Mouse (Mus musculus) stomach, embryonic 14.5 days (tissue): ENCODE data around the gene Nol7. TPM values are rescaled to one million over a fixed set of nuclear protein-coding genes. Genes with fewer than 3 reads are reported as not detected.

Experiments used
- ATAC-seq: fragments of 200-750 bp; cut with Nextera tagmentation; 2 replicates; pipeline ENCODE4 v1.8.0; 2017; ENCODE audit warnings: low read depth, moderate TSS enrichment; ENCODE audit not compliant: insufficient number of reproducible peaks, insufficient read depth, low FRiP score
- H3K27ac ChIP-seq: fragments of 300-500 bp; sonication (generic); 2 replicates; pipeline ENCODE4 v1.5.1; 2014; ENCODE audit warnings: mild to moderate bottlenecking, low read length, moderate library complexity, mixed read lengths
- H3K27me3 ChIP-seq: fragments of 300-500 bp; sonication (generic); 2 replicates; pipeline ENCODE4 v1.6.1; 2014; ENCODE audit warnings: low read length, control low read depth, mixed read lengths; ENCODE audit not compliant: control insufficient read depth, insufficient read depth
- H3K36me3 ChIP-seq: fragments of 300-500 bp; sonication (generic); 2 replicates; pipeline ENCODE4 v1.6.1; 2014; ENCODE audit warnings: mild to moderate bottlenecking, control low read depth, low read length, moderate library complexity, mixed read lengths; ENCODE audit not compliant: control insufficient read depth, insufficient read depth
- H3K4me1 ChIP-seq: fragments of 300-500 bp; sonication (generic); 2 replicates; pipeline ENCODE4 v1.6.1; 2014; ENCODE audit warnings: low read length, control low read depth, mixed read lengths; ENCODE audit not compliant: control insufficient read depth, insufficient read depth
- H3K4me2 ChIP-seq: fragments of 300-500 bp; sonication (generic); replicated peaks from 2 replicates; pipeline ENCODE4 v1.6.1; 2014; ENCODE audit warnings: low read depth, low read length, control low read depth
- H3K4me3 ChIP-seq: fragments of 300-500 bp; sonication (generic); 2 replicates; pipeline ENCODE4 v1.5.1; 2014; ENCODE audit warnings: low read depth, low read length, control low read depth
- H3K9ac ChIP-seq: fragments of 300-500 bp; sonication (generic); replicated peaks from 2 replicates; pipeline ENCODE4 v1.6.1; 2014; ENCODE audit warnings: low read depth, mild to moderate bottlenecking, control low read depth, low read length, moderate library complexity, mixed read lengths
- H3K9me3 ChIP-seq: fragments of 300-500 bp; sonication (generic); 2 replicates; pipeline ENCODE4 v1.6.1; 2016; ENCODE audit warnings: low read depth, low read length, control low read depth; ENCODE audit not compliant: control insufficient read depth
- WGBS: fragments of 180-500 bp; shearing (Covaris S2); extraction: QIAGEN DNeasy Blood & Tissue Kit; methylation state at CpG from one replicate; pipeline ENCODE4 v1.1.7; 2014; 5-methylcytosine and 5-hydroxymethylcytosine counted together
- polyA plus RNA-seq: library from polyadenylated mRNA; unstranded; fragments of >200 nt; fragmentation: Nextera tagmentation; extraction: Ambion mirVana; gene quantifications from 2 replicates; pipeline ENCODE4 v1.2.1, GENCODE M21; 2014

Nol7 gene
- polyA plus RNA-seq, result 140 and 147 TPM in 2 replicates

- Histone ChIP-seq H3K9ac (peak within 1 kb of the TSS; percentile 77), H3K4me2 (peak within 1 kb of the TSS; percentile 46), H3K36me3 (peaks cover 24% of the 10 kb centered on the region), H3K27me3 (no peaks in the 10 kb centered on the region), H3K4me3 (peak within 1 kb of the TSS; percentile 79), H3K27ac (peak within 1 kb of the TSS; percentile 94), H3K4me1 (peaks cover 3% of the 10 kb centered on the region; the same call in 1 of the 2 replicates), H3K9me3 (no peaks in the 10 kb centered on the region)
- 1% methylated on average over 72 of the region's 72 CpGs for WGBS
- peak; percentile 89 for ATAC-seq
These were observed at the start of gene Nol7 for GRCm38 (mm10) chr13:43398297-43399080. Gene Nol7 (plus strand): TSS chr13:43398390.

DNA sequence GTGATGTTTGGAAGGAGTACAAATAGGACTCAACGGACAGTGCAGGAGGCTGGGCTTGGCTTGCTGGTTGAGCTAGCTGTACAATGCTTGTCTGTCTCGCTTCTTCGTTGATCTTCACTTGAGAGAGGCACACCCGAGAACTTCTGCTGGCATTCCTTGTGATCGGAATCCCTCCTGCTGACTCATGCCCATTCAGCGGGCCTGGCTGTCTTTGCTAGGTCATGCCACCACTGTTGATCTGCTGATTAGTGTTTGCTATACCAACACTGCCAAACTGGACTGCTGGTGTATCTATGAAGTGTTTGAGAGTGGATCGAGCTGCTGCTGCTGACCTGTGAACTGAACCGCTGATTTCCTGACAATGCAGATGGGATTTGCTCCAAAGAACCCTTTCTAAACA, 48.8 kb upstream of the Nol7 start:
- no peaks in the 10 kb centered on the region for H3K27me3 ChIP-seq
- WGBS, result 78% methylated on average over 8 of the region's 8 CpGs
- no peak overlapping the region for H3K4me2 ChIP-seq
- no peaks in the 10 kb centered on the region for H3K4me1 ChIP-seq
- H3K4me3 ChIP-seq, result no peak overlapping the region
- no peak overlapping the region for H3K27ac ChIP-seq
- no peak overlapping the region for H3K9ac ChIP-seq
- no peaks in the 10 kb centered on the region for H3K36me3 ChIP-seq
- H3K9me3 ChIP-seq, result no peaks in the 10 kb centered on the region
- no peak for ATAC-seq

DNA sequence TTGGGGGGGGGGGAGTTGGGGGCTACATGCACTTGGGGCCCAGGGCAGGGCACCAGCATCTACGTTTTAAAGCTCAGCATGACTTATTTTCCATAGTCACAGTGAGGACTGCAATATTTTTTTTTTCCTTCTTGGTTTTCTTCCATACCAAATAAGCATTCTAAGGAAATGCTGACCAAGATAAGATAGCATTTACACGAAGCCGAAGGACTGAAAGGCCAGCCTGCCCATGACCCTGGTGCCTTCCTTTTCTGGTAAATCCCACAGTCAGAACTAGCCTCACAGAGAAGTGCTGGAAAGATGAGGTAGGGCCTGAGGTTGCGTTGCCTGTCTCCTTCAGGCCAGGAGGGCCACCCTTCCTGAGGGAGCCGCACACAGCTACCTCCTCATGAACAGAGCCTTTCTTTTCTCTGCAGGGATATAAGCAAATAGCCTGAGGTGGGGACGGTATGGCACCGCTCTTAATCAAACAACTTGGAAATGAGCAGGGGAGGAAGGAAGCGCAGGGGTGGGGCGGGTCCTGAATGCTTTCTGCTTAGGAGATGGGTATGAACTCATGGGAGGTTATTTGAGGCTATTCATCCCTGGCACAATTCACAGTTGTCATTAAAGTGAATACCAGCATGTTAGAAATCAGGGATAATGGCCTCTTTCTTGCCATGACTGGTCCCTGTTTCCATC, 47.6 kb upstream of the Nol7 start:
- 69% methylated on average over 9 of the region's 9 CpGs for WGBS
- H3K4me1 ChIP-seq, result no peaks in the 10 kb centered on the region
- H3K4me3 ChIP-seq, result no peak overlapping the region
- no peak overlapping the region for H3K9ac ChIP-seq
- H3K9me3 ChIP-seq, result no peaks in the 10 kb centered on the region
- no peaks in the 10 kb centered on the region for H3K27me3 ChIP-seq
- no peak for ATAC-seq
- no peaks in the 10 kb centered on the region for H3K36me3 ChIP-seq
- H3K27ac ChIP-seq, result no peak overlapping the region
- H3K4me2 ChIP-seq, result no peak overlapping the region

DNA sequence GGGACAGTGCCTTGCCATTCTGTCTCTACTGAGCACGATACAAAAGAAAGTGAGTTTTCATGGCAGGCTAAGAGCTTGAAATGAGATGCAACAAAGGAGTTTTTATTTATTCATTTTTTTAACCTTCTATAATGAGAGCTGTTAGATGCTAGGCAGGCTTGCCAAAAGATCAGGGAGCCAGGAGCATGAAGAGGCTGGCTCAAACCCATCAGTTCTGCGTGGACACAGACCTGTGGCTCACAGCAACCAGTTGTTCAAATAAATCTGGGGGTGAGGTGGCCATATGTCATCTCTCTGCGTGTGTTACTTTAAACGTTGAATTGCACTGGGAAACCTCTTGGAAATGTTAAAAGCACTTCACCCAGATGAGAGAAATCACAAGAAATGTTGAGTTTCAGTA, 44.8 kb upstream of the Nol7 start:
- 50% methylated on average over 4 of the region's 4 CpGs for WGBS
- H3K4me1 ChIP-seq, result no peaks in the 10 kb centered on the region
- H3K9ac ChIP-seq, result no peak overlapping the region
- no peak overlapping the region for H3K4me2 ChIP-seq
- no peaks in the 10 kb centered on the region for H3K36me3 ChIP-seq
- no peak overlapping the region for H3K27ac ChIP-seq
- ATAC-seq, result no peak
- H3K27me3 ChIP-seq, result no peaks in the 10 kb centered on the region
- no peak overlapping the region for H3K4me3 ChIP-seq
- no peaks in the 10 kb centered on the region for H3K9me3 ChIP-seq

DNA sequence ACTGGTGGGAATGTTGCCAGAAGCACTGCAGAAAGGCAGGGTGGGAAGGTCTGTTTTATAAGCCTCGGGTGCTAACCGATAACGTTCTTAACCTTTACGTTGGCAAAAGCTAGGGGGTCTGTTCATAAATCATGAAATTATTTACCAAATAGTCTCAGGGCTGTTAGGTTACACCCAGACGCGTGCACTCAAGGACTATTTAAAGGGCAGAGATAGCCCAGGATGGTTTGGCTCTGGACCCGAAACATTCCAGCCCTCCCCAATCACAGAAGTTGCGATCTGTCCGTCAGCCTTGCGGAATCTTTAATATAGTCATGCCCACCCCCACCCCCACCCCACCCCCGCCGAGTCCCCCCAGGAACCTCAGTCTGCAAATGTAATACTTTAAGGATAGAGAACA, 43.8 kb upstream of the Nol7 start:
- Histone ChIP-seq H3K9me3 (no peaks in the 10 kb centered on the region), H3K4me3 (no peak overlapping the region), H3K27me3 (no peaks in the 10 kb centered on the region), H3K4me2 (no peak overlapping the region), H3K36me3 (no peaks in the 10 kb centered on the region), H3K4me1 (no peaks in the 10 kb centered on the region), H3K9ac (no peak overlapping the region), H3K27ac (no peak overlapping the region)
- no peak for ATAC-seq
- WGBS, result 44% methylated on average over 12 of the region's 12 CpGs

DNA sequence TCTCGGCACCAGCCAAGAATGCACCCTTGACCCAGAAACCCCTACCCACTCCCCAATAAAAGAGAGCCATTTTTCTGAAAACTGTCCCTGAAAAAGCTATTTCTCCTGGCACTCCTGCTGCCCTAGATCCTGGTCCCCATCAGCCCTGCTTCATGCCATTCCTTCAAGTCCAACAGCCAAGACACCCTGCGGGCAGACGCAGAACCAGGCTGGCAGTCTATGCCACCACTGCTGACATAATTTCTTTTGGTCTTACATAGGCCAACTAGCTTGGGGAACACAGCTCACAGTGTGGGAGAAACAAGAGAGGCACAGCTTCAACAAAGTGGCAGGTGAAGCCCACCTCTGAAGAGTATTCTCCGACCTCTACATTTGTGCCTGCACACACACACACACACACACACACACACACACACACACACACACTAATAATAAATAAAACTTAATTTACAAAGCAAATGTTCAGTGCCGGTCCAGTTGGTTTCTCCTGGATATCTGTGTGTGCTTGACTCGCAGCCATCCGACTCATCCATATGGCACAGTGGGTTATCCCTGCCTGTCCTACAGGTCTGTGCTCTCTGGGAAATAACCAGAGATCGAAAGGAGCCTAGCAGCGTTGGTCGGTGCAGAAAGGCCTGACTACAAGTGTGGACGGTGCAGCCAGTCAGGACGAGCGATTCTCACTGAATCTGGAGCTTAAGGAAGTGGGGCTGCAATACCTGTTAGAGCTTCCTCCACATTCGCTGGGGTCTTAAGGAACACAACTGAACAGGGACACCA, 41.7 kb upstream of the Nol7 start:
- H3K4me1 ChIP-seq, result no peaks in the 10 kb centered on the region
- no peak for ATAC-seq
- H3K9ac ChIP-seq, result no peak overlapping the region
- no peak overlapping the region for H3K4me2 ChIP-seq
- H3K4me3 ChIP-seq, result no peak overlapping the region
- 86% methylated on average over 14 of the region's 14 CpGs for WGBS
- H3K27me3 ChIP-seq, result no peaks in the 10 kb centered on the region
- H3K27ac ChIP-seq, result no peak overlapping the region
- no peaks in the 10 kb centered on the region for H3K36me3 ChIP-seq
- no peaks in the 10 kb centered on the region for H3K9me3 ChIP-seq

DNA sequence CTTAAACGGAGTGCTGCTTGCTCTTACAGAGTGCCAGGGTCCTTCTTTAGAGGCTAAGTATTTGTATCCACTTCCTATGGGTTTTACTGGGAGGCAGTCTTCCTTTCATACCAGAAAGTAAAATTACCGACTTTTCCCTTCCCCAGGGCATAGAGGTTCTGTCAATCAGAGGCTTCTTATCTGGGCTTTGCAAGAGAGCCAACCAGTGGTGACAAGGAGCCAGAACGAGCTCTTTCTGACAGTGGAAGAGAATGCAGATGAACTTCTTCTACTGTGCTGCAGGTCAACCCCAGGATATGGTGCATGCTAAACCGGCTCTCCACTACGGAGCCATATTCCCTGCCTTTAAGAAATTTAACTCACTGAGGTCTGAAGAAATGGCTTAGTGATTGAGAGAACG, 37.7 kb upstream of the Nol7 start:
- no peaks in the 10 kb centered on the region for H3K9me3 ChIP-seq
- no peak overlapping the region for H3K27ac ChIP-seq
- H3K4me1 ChIP-seq, result no peaks in the 10 kb centered on the region
- H3K9ac ChIP-seq, result no peak overlapping the region
- no peaks in the 10 kb centered on the region for H3K36me3 ChIP-seq
- H3K27me3 ChIP-seq, result no peaks in the 10 kb centered on the region
- H3K4me2 ChIP-seq, result no peak overlapping the region
- ATAC-seq, result no peak
- 66% methylated on average over 6 of the region's 6 CpGs for WGBS
- H3K4me3 ChIP-seq, result no peak overlapping the region

DNA sequence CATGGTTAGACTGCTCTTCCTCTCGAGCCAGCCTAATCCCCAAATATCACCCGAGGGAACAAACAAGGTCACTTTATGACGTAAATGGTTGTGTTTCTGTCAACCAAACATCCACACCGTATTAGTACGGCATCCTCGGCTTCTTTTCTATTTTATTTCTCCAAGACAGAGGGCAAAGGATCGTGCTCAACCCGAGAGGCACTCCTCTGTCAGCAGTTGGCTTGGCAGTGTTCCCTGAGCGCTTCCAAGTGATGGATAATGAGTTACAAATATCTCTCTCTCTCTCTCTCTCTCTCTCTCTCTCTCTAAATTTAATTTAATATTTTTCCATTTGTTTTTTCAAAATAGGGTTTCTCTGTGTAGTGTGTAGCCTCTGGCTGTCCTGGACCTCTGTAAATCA, 35.8 kb upstream of the Nol7 start:
- H3K4me2 ChIP-seq, result no peak overlapping the region
- H3K9me3 ChIP-seq, result no peaks in the 10 kb centered on the region
- H3K4me3 ChIP-seq, result no peak overlapping the region
- H3K27me3 ChIP-seq, result no peaks in the 10 kb centered on the region
- peaks cover 4% of the 10 kb centered on the region; the same call in 1 of the 2 replicates for H3K4me1 ChIP-seq
- no peak for ATAC-seq
- H3K27ac ChIP-seq, result no peak overlapping the region
- no peak overlapping the region for H3K9ac ChIP-seq
- WGBS, result 75% methylated on average over 9 of the region's 9 CpGs
- no peaks in the 10 kb centered on the region for H3K36me3 ChIP-seq
